Mouse (Mus musculus): ENCODE results near the gene Srbd1.

Gene Srbd1

DNA sequence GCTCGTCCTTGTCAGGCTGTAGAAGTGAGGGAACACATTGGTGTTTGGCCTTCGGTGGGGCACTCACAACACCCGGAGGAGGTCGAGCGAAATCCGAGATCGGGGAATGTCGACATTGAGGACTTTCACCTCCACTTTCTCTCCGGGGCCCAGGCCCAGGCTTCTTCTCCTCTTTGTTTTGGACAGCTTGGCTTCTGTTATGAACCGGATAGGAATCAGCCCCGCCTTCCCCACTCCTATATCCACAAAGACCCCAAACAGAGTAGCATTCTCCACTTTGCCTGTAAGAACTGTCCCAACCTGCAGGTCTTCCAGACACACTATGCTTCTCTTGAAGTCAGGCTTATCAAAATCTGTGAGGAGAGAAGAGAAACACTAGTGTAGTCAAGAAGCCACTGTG lies 159.8 kb downstream of the Srbd1 start:
- no peak for DNase-seq (ENCODE audit: extremely low read depth, low read depth)

DNA sequence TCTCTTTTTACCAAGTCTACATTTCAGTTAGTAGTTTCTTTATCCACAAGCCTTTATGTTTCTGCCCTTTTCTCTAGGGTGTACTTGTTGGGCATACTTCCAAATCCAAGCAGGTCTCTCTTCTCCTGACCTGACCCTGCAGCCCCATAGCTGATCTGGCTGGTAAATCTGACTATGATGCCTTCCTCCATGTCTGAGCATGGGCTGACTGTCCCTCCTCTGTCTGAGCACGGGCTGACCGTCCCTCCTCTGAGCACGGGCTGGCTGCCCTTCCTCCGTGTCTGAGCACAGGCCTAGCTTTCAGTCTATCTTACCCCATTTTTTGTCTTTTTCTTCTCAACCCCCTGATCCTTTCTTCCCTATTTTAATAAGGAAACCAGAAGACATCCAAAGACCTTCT lies 162.7 kb downstream of the Srbd1 start:
- DNase-seq (ENCODE audit: extremely low read depth, low read depth): no peak

DNA sequence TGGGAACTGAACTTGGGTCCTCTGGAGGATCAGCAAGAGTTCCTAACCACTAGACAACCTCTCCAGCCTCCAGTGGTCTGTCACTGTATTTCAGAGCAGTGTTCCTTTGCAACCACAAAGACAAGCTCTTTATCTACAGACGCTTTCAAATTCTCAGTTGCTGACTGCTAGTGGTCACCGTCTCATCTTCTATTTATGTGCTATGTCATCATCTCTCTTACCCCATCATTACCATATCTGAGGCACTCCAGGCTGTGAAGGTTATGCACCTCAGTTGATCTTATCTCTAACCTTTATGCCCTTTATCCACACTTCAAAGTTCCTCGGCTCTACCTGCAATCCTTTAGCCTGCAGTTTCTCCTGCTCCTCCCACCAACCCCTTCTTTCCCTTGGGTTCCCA lies 163.1 kb downstream of the Srbd1 start:
- DNase-seq (ENCODE audit: extremely low read depth, low read depth): no peak

DNA sequence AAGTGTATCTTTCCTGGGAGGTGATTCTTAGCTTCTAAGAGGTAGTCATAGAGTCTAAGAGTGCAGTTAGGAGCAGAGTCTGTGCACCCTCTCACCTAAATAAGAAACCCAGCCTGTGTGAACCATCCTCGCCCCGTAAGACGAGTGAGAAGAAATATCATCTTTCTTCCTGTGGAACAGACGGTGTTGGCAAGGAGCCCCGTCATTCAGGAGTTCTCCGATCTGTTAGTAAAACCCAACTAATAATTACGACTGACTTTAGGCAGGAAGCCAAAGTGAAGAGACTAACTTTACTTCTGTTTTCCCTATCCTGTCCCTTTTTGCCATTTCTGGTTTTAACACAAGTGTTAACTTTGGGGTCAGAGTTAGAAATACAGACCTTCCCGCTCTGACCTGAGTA lies 166.1 kb downstream of the Srbd1 start:
- no peak for DNase-seq (ENCODE audit: extremely low read depth, low read depth)

DNA sequence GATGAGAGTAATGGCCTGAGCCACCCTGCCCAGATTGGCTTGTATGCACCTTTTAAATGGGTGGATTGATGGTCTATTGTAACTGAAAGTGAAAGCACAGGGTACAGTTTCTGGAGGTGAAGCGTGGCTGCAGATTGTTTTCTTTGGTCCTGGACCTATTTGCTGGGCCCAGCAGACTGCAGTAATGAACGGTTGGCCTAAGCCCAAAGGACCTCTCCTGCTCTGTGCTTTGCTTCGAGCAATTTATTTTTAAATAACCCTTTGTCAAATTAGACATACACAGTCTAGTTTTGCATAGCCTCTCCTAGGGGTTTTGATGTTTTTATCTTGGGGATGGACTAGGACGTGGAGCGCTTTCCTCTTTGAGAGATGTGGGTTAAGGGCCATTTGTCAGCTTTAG lies 169.9 kb downstream of the Srbd1 start:
- DNase-seq (ENCODE audit: extremely low read depth, low read depth): no peak

DNA sequence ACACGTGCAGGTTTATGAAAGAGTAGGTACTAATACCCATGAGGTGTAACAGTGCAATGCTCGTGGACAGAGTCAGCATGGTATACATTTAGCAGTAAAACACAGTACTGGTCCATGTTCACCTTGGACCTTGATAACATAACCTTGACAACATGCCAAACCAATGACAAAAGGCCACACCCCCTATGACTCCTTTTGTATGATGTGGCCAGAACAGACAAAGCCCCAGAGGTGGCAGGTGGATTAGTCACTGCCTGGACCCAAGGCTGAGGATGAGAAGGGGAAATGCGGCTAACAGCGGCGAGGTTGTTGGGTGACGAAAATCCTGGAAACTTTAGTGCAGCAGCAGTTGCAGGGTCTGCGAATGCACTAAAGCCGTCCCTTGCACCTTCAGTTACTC lies 170.4 kb downstream of the Srbd1 start:
- DNase-seq (ENCODE audit: extremely low read depth, low read depth): no peak

DNA sequence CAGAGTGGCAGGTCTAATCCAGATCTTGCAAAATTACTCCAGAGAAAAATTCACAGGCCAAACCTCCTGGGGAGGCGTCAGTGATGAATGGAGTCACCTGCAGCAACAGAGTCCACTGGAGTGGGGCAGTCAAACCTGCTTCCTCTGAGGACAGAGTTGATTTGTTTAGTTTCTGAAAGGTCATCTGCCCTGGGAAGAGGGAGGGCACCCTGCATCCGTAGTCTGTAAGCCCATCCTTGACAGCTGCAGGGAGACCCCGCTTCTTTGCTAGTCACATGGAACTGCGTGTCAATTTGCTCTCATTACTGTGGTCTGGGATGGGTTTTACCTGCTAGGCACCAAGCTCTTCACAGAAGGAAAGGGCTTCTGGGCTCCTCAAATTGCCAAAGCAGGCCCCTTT lies 173.9 kb downstream of the Srbd1 start:
- no peak for DNase-seq (ENCODE audit: extremely low read depth, low read depth)

DNA sequence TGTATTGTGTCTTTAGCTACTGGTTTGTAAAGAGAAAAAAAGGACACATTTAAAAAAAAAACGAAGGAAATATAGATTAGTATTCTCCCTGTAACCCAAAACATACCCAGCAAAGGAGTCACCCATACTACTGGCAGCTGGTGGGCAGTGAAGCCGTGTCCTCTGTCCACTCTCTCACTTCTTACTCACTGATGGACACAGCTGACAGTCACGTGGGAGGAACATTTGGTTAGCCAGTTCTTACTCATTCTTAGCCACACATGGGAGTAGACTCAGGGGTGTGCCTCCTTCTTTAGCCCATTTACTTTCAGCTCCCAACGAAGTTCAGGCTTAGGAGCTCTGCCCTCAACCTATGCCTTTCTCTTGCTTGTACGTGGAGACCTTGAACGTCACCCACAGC lies 183.3 kb downstream of the Srbd1 start:
- no peak for DNase-seq (ENCODE audit: extremely low read depth, low read depth)

DNA sequence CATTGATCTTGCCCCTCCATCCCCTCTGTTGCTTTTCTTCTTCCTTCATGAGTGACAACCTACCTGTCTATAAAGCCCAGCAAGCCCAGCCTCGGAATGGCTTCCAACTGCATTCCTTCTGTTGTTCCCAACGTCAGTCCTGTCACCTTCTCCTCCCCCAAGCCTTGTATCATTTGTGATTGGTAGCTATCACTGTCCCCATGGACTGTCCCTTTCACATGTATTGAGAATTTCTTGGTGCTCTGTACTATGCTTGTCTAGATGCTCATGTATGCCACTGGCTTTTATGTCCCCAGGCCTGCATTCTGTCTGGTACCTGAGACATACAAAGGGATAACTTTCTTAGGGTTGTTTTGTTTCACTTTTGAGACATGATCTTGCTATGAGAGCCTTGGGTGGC lies 193.2 kb downstream of the Srbd1 start:
- DNase-seq (ENCODE audit: extremely low read depth, low read depth): no peak

DNA sequence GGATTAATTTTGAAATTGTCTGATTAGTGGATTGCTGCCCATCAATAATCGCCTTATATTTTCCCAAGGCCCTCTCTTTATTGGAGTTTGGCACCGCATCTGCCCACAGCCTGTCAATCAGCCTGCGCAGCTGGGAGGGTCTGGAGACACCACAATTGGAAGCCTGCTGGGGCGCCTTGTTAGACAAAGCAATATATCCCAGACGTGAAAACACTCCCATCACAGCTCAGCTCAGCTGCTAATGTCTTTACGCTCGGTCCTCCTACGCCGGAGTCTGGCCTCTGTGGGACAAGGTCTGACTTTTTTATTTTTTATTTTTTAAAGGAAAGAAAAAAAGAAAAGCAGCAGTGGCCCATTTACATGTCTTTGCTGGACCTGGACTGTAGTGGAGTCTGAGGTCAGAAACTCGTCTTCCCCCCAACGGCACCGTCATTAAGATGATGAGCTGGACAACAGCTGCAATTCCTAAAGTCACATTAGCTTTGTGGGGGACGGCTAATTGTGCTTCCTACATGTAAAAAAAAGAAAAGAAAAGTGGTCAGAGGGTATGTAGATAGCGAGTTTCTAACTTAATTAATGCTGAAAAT lies 195.0 kb downstream of the Srbd1 start:
- no peak for DNase-seq (ENCODE audit: extremely low read depth, low read depth)

DNA sequence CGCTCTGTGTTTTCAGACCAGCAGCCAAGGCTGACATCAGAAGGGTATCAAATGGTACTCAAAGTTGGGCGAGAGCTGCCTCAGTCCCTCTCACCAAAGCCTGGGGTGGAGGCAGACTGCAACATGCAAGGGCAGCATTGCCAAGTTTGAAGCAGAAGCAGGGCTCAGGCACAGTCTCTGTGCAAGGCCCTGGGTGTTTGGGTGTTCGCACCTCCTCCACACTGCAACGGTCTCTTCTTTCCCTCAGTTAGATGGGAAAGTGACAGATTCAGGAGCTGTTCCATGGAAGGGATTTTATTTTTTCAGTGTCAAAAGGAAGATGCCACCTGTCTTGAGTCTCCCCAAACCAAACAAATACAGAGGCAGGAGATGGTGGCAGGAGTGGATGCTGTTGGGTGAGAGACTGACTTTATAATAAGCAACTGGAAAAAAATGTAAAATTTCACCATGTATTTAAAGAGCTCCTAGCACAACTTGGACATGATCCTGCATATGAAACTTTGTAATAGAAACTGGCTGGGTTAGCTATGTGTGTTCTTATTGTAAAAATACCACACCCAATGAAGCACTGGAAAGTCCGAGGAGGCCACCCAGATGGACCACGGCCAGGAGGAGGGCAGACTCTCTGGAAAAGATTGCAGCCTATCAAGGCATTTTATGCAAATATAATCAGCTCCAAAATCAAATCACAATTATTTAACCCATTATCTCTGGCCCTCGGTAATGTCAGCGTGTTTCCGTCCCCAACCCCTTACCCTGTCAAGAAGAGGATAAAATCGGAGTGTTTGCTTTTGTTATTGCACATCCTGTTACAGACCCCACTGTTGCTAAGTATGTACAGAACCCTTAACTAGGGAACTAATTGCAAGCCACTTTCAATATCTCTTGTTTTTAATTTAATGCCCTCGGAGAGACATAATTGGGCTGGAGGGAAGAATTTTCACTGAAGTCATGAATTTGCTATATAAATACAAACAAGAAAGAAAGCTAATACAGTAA lies 195.8 kb downstream of the Srbd1 start:
- DNase-seq (ENCODE audit: extremely low read depth, low read depth): no peak

DNA sequence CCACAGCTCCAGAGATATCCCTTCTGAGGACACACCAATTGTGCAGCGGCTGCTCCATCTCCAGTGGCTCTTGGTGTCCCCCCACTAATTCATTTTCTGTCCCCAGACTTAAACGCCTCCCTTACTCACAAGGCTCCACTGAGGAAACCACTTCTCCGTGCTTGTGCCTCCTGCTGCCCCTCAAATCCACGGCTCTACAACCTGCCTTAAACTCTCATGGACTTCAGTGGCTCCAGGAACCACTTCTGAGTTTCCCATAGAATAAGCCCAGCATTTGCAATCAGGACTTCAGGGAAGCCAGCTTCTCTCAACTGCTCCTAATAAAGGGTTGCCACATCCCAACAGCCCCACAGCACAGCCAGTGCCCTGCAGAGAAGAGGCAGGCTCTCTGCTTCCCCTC lies 200.2 kb downstream of the Srbd1 start:
- no peak for DNase-seq (ENCODE audit: extremely low read depth, low read depth)

DNA sequence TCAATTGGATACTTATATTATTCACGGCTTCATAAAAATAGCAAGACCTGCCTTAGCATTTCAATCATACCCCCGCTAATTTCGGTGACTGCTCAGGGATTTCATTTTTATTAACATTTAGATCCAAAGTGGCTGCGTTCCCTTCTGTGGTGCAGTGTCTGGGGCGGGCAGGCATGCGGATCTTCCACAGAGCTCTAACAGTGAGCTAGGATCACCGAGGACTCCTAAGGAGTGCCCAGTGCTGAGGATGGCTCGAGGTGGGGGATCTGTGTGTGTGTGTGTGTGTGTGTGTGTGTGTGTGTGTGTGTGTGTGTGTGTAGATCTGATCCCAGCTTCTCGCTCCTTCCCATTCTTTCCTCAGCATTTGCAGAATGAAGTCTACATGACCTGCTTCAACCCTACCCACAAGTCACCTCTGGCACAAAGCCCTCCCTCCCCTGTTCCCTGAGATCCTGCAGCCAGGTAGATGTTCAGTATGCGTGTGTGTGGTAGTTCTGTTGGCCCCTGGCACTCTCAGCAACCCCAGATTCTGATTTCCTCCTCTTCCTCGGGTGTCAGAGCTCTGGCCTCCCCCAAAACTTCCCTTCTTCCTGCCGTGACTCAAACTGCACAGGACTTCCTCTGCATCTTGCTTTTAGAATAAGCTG lies 200.9 kb downstream of the Srbd1 start:
- no peak for DNase-seq (ENCODE audit: extremely low read depth, low read depth)

DNA sequence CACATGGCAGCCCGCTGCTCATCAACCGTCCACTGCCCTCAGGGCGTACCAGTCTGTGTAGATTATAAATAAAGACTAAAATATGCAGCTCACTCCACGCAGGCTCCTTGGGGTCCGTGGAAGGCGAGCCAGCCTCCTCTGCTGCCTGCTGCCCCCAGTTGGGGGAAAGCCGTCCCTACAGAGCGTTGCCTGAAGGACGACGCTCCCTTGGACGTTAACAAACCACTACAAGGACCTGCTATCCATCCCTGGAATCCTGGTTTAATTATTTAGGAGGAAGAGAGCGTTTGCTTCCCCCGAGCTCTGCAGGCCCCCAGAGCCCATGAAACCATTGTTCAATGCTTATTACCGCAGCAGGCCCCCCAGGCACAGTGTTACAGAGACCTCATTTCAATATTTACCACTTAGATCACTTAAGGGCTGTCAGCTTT lies 201.4 kb downstream of the Srbd1 start:
- DNase-seq (ENCODE audit: extremely low read depth, low read depth): no peak

DNA sequence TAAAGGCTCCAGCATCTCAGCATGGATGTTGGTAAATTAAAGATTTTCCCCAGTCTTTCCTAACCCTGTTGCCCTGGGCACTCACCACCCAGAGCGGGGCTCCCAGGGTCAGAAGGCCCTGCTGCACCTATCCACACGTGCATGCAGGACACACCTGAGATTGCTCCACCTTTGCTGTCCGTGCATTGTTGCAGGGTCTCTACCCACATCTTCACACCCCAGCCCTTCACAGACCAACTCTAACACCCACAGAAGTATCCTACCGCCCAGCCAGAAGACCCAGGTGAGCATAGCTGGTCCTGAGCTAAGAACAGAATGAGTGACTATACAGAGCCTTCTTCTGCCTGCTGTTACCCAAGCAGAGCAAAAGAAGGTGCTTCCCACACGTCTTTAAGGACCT lies 201.9 kb downstream of the Srbd1 start:
- DNase-seq (ENCODE audit: extremely low read depth, low read depth): no peak

DNA sequence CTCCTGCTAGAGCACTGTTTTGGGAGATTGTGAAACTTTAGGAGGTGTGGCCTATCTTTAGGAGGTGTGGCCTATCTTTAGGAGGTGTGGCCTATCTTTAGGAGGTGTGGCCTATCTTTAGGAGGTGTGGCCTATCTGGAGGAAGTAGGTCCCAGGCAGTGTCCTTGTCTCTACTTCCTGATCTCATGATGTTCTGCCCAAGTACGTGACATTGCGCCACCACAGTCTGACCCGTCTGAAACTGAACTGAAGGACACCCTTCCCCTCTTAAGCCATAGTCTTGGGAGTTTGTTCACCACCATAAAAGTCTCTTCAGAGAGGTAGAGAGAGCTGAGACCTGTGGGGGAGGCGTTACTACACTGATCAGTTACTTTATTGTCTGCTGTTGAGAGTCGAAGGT lies 202.9 kb downstream of the Srbd1 start:
- DNase-seq (ENCODE audit: extremely low read depth, low read depth): no peak

DNA sequence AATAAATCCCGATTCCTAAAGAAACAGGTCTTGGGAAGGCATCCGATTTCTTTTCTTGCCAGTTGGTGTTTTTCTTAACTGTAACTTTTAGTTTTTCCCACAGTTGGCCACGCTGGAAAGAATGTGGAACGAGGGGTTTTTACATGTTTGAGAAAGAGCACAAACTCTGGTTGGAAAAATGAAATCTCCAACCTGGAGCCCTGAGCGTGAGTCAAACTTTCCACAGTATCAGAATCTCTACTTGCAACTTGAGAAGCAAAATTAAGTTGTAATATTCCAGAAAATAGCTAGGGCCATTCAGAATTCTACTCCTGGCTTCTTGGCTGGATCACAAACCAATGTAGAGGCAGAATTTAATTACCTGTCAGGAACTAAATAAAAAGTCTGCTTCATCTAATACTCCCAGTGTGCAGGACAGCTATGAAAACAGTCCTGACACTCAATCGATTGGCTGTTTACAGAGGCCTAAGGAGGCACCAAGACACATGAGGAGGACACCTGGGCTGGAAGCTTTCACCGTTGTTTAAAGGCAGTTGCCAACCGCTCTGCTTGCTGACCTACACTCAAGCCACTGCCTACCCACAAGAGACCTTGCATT lies 203.7 kb downstream of the Srbd1 start:
- DNase-seq (ENCODE audit: extremely low read depth, low read depth): no peak

DNA sequence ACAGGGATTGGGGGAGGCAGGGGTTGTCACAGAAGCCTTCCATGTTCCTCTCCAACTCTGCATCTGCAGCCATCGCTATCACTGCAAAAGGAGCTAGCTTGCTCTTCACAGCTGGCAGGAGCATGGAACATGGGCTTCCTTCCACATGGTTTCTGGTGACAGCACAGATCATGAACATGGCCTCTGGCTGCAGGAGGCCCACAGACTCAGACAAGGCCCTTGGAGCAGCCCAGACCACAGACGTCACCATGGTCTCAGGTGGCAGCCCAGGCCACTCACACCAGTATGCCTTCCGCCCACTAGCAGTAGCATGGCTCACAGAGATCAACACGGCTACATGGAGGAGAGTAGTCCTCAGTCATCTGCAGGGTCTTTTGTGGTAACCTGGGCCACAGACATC lies 207.8 kb downstream of the Srbd1 start:
- DNase-seq (ENCODE audit: extremely low read depth, low read depth): no peak

DNA sequence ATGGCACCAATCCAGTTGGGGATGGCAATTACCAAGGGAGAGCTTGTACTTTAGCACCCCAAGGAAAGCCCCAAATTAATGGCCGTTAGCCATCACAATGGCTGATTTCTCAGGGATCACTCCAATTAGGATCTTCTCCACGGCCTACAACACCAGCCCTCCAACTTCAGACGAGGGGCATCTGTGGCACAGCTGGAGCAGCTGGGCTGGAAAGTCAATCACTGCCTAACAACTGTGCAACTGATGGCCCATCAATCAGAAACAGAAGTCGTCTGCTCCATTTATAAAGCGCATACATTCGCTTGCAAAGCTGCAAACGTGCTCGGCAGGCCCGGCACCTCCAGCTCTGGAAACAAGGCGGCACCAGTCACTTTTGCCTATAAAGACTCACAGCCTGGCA lies 209.7 kb downstream of the Srbd1 start:
- DNase-seq (ENCODE audit: extremely low read depth, low read depth): no peak
